Mouse (Mus musculus) CD8-positive naive resting alpha-beta T cell, adult 2 months (primary cell): ENCODE data around the gene Mlf2.

Experiments
- DNase-seq, 2 experiments: peaks; one replicate each; pipeline ENCODE4 v3.0.0; 2022; ENCODE audit warnings: low read depth in 2 of 2, low spot score in 2 of 2

Gene Mlf2

DNA sequence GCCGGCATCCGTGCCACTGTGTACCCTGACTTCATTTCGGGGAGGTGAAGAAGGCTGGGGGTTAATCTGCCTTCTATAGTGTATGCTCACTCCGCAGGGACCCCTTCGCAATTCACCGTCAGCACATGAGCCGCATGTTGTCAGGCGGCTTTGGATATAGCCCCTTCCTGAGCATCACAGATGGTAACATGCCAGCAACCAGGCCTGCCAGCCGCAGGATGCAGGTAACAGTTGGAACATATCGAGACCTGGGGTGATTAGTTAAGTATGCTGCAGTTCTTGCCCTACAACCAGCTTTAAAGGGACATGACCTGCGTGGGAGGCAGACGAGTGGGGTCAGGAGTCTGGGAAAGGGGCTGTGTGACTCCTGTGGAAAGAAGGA, 1.1 kb downstream of the Mlf2 start:
- no peak for DNase-seq

DNA sequence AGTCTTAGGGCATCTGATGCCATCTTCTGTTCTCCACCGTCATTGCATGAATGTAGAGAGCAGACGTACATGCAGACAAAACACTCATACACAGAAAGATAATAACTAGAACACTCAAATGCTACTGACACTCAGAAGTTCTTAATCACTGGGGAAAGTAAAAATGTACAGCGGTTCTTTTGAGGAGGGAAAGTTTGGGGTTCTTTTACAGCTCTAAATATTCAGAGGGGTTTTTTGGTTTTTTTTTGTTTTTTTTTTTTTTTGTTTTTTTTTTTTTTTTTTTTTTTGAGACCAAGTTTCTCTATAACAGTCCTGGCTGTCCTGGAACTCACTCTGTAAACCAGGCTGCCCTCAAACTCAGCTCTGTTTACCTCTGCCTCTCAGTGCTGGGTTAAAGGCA, 1.9 kb downstream of the Mlf2 start:
- no peak for DNase-seq

DNA sequence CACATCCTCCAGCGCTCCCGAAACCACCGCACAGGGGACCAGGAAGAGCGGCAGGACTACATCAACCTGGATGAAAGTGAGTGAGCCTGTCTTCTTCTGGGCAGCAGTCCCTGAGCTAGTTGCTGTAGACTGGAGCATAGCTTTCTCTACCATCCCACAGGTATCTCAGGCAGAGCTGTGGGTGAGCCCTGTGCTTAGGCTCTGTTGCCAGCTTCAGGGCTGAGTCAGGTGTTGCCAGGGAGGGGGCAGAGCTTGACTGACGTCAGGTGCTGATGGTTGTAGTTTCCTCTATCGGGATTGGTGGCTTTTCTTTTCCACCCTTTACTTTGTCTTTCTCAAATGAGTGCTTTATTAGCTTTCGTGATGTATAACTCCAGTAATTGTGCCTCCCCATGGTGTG, 3.5 kb downstream of the Mlf2 start:
- DNase-seq: no peak

DNA sequence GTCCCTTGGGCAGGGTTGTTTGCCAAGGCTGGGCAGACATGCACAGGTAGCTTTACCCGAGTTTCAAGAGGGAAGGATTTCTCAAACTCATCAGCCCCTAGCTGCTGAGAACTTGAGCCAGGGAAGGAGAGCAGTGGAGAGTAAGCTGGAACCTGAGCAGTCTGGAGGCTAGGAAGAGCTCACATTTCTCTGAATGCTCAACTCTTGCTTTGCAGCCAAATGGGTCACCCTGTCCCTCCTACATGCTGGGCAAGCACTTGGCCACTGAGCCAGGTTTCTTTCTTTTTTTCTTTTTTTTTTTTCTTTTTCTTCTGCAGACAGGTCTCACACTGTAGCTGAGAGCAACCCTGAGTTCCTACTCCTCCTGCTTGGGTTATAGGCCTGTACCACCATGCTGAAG, 5.5 kb downstream of the Mlf2 start:
- DNase-seq: no peak

DNA sequence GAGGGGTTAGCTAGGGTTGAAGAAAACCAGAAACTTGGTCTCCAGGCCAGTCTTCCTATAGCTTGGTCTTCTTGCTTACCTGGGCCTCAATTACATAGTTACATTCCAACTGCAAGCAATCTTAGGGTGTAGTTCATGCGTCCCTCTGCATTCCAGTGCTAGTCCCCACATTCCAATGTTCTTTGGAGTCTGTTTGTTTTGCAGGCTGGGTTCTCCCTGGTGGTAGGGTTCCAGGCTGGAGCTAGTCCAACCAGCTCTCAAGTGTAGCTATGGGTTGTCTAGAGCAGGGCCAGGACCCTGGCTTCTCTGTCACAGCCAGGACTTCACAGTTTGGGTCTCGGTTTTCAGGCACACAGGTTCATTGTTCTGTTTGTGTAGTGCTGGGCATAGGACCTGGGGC, 6.3 kb downstream of the Mlf2 start:
- no peak for DNase-seq

DNA sequence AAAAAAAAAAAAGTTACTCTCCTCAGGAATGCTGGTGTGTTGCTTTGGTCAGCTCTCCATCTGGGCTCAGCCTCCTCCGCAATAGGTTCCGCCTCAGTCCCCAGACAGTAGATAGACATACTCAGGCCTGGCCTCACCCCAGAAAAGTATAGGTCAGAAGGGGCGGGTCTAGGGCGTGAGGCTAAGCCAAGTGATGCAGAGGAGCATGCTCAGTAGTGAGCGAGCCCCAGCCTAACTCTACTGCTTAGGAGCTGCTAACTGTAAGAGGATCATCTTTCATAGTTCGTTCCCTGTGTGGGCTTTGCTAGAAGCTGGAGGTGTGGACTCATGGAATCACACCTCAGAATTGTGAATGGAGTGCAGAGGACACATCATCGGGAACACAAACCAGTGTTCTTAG, 7.4 kb downstream of the Mlf2 start:
- DNase-seq: no peak

DNA sequence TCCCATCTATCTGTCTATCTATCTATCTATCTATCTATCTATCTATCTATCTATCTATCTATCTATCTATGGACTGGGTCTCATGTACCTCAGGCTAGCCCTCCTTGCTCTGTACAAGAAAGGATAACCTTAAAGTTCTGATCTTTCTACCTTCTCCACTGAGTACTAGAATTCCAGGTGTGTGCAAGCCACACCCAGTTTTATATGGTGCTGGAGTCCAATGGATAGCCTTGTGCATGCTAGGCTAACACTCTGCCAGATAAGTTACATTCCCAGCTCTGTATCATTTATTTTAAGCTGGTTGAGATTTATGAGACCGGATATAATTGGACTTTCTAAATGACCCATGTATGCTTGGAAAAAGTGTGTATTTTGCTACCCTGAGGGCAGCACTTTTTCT, 10.5 kb downstream of the Mlf2 start:
- DNase-seq: no peak

DNA sequence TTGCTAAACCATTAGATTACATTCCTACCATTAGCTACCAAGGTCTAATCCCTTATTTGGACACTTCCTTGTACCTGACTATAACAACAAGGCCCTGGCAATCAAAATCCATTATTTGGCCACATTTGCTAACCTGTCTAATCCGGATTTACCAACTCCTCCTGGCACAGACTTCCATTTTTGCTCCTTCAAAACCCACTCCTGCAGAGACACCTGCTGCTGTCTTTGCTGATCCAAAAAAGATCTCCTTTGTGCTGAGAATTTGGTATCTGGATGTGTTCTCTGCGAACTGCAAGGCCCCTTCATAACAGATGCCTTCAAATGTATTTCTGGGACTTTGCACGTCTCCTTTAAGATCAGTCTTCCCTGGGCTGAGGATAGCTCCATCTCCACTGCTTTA, 12.3 kb downstream of the Mlf2 start:
- no peak for DNase-seq

DNA sequence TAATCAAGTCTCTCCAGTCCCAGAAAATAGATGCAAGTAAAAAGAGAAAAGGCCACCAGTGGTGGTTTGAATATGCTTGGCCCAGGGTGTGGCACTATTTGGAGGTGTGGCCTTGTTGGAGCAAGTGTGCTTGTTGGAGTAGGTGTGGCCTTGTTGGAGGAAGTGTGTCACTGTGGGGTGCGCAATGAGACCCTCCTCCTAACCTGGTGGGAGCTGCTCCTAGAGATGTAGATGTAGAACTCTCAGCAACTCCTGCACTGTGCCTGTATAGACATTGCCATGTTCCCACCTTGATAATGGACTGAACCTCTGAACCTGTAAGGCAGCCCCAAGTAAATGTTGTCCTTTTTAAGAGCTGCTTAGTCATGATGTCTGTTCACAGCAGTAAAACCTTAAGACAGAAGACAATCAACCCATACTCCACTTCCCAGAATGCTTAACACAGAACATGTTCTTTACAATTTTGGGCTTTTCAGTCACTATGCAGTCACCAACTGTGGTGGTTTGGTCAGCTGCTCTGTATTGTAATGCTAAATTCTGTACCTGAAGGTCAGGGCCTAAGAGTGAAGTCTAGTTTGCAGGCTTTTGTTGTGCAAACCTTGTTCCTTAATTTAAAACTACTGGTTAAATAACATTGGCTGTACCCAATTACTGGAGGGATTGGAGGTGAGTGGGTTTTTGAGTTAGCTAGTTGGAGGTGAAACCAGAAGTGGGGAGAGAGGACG, 23.0 kb downstream of the Mlf2 start:
- no peak for DNase-seq

DNA sequence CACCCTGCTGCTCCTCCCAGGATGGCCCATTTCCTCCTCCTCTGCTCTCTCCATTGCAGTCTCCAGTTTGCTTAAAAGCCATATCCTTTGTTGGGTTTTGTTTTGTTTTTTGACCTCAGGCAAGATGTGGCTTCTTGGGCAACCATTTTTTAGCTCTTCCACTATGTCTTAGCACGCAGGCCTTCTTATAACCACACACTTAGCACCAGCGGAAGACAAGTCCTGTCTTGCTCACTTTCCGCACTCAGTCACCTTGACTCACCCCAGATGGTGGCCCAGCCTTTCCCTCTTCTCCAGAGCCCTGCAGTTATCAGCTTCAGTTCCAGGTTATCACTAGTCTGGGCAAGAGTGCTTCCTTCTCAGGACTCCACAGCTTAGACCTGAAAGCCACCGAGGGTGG, 24.0 kb downstream of the Mlf2 start:
- DNase-seq: no peak

DNA sequence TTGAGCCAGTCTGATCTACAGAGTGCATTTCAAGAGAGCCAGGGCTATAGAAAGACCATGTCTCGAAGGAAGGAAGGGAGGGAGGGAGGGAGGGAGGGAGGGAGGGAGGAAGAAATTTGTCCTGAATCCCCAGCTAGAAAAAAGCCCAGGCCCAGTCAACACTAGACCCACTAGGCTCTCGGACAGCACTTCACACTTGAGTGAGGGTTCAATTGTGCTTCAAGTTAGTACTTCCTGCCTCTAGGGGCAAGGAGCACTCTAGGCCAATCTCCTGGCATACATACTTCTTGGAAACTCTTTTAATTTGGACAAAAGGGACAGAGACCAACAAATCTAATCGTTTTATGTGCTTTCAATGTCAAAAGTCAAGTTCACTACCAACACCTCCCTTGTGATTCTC, 26.9 kb downstream of the Mlf2 start:
- no peak for DNase-seq

DNA sequence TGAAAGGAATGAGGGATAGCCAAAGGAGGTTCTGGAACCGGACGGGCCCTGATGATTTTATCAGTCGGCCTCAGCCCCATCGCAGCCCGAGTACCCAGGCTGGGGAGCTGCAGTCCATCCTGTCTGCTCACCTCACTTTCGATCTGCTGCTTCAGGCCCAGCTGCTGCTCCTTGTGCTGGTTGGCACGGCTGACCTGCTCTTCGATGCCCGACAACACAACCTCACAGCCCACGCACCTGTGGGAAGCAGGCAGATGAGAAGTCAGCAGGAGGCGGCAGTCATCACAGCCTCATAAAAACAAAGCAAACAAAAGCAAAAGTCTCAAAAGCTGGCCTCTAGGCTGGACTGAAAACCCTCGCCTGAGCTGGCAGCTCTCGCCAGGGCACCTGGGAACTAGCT, 28.8 kb downstream of the Mlf2 start:
- no peak for DNase-seq

DNA sequence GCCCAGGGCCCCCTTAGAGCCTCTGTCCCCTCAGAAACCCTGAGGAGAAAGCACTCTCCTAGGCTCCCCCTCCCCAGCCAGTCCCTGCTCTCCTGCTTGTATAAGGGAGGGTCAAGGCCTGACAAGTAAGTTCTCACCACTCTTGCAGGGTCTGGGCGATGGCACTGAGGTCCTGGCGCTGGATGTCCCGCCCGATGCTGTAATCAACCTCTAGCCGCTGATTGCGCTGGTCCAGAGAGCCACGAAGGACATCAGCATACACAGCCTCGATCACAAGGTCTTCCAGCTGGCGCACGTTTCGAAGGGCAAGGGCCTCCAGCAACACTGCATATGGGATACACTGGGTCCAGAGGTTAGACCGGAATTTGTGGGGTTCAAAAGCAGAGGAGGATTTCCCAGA, 29.8 kb downstream of the Mlf2 start:
- no peak for DNase-seq

DNA sequence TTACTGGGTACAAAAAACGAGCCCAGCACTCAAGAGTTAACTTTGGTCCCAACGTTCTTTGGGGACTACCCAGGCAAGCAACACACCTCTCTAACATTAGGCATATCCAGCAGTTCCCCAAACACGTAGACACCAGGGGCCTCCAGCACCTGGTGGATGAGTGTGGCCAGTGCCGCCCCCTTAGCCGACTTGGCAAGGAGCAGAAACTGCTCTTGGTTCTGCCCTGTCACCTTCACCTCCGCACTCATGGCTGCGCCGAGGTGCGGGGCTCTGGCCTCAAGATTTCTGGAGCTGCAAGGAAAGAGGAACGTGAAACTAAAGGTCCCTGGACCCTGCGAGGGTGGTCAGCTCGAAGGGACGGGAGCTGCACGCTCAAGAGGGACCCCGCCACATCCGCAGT, 33.5 kb downstream of the Mlf2 start:
- DNase-seq: no peak

DNA sequence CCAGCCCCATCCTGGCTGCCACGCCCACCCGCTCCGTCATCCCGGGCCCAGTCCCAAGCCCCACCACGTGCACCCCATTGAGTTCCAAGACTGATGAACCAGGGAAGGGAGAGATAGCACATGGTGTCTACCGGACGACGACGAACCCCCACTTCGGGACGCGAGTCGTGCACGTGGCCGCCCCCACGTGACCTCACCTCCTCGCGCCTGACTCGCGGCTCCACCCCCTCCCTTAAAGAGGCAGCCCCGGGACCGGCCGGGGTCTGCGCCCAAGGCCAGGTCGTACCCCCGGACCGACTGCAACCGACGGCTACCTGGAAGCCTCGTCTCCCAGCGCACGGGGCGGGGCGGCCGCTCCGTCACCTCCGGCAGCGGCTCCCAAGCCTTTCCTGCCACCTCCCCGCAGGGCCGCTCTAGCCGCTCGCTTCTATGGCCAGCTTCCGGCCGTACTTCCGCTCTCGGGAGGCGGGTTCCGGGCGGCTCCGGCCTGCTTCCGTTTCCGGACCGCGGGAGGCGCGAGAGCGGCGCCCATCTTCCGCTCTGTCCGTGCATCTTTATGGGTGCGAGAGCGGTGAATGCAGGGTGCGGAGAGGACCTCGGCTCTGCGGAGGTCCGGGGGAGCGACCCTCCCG, 34.0 kb downstream of the Mlf2 start, which contains the start of gene Cops7a:
Gene Cops7a (minus strand): TSS at position 451 of the 632 bp plus-strand sequence.
- peak; percentile 92 to 93 for DNase-seq

DNA sequence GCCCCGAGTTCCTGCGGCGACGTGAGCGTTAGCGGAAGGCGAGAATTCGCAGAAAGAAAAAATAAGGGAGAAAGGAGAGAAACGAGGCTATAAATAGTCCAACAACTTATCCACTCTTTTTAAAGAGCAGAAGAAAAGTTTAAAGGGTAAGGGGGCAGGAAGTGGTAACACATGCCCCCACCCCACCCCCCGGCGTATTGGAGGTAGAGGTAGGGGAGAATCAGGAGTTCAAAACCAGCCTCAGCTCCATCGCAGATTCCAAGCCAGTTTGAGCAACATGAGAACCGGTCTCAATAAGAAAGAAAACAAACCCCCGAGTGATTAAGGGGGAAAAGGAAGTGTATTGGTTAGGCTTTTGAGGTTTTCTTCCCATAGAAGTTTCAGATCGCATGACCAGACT, 34.6 kb downstream of the Mlf2 start:
- no peak for DNase-seq

DNA sequence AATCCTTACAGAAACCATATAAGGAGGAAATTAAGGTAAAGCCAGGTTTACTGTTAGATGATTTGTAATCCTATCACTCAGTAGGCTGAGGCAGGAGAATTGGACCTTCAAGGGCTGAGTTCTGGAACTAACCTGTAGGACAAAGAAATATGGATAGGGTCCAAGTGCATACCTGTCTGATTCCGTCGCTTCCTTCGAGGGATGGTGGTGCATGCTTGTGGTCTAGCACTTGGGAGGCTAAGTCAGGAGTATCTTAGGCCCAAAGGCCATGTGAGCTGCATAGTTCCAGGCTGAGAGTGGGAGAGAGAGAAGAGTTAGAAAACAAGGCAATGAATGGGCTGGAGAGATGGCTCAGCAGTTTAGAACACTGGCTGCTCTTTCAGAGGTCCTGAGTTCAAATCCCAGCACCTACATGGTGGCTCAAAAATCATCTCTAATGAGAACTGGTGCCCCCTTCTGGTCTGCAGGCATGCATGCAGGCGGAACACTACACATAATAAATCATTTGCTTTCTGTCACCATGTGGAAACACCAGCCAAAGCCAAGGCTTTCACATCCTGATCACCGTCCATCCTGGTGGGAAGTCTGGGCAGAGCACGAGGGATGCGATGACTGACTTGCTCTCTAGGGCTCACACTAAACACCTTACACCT, 35.4 kb downstream of the Mlf2 start:
- DNase-seq: peak in 1 of 2 experiments; percentile 5

DNA sequence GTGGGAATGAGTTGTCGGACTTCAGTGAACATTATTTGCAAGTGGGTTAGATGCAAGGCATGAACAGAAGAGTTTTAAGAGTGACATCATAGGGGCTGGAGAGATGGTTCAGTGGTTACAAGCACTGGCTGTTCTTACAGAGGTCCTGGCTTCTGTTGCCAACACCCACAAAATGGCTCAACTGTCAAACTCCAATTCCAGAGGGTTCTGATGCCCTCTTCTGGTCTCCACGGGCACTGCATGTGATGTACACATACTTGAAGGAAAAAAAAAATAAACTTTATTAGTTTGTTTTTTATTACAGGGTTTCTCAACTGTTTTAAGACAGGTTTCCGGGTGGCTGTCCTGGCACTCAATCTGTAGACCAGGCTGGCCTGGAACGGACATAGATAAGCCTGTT, 36.6 kb downstream of the Mlf2 start:
- DNase-seq: peak; percentile 31 to 59
